Mouse (Mus musculus) megakaryocyte-erythroid progenitor cell, adult 5 weeks (primary cell): Measurements from ENCODE around the gene Krt79. TPM values are rescaled to one million over a fixed set of nuclear protein-coding genes. Genes with fewer than 3 reads are reported as not detected.

Experiments used
- polyA plus RNA-seq: library from polyadenylated mRNA; stranded (reverse); fragments of >175 nt; gene quantifications from 2 replicates; pipeline ENCODE4 v1.2.3, GENCODE M21; 2012

Gene Krt79
- not detected in 2 replicates for polyA plus RNA-seq

GRCm38 (mm10) chr15:101940274-101940829 lies at the start of gene Krt79:
Krt79 (minus strand) TSS chr15:101940324.

GRCm38 (mm10) chr15:101954187-101954586 lies 14.1 kb upstream of the Krt79 start, which contains the start of gene Krt78:
Krt78 (minus strand) TSS chr15:101954287.

GRCm38 (mm10) chr15:101924635-101925034 lies 15.5 kb downstream of the Krt79 start, which contains the start of gene Krt4:
Krt4 (minus strand) TSS chr15:101924735.

GRCm38 (mm10) chr15:101892820-101893219 lies 47.3 kb downstream of the Krt79 start, which contains the start of gene Krt76:
Krt76 (minus strand) TSS chr15:101892920.

Other genes with a start within 250 kb of the Krt79 start
- not detected in 2 replicates for gene Krt6a, start 246.0 kb downstream of the Krt79 start, polyA plus RNA-seq
- not detected in 2 replicates for gene Krt5, start 227.4 kb downstream of the Krt79 start, polyA plus RNA-seq
- gene Krt71, start 197.2 kb downstream of the Krt79 start, polyA plus RNA-seq, result not detected in 2 replicates
- gene Krt72, start 153.9 kb downstream of the Krt79 start, polyA plus RNA-seq, result not detected in 2 replicates
- not detected in 2 replicates for gene Krt73, start 138.0 kb downstream of the Krt79 start, polyA plus RNA-seq
- not detected in 2 replicates for gene Krt2, start 122.2 kb downstream of the Krt79 start, polyA plus RNA-seq
- gene Krt1, start 89.5 kb downstream of the Krt79 start, polyA plus RNA-seq, result 0.03 TPM in 1 of 2 replicates, not detected in the other
- gene Krt77, start 70.6 kb downstream of the Krt79 start, polyA plus RNA-seq, result not detected in 2 replicates
- not detected in 2 replicates for gene Krt76, start 47.4 kb downstream of the Krt79 start, polyA plus RNA-seq
- not detected in 2 replicates for gene Krt4, start 15.6 kb downstream of the Krt79 start, polyA plus RNA-seq
- gene Krt78, start 14.0 kb upstream of the Krt79 start, polyA plus RNA-seq, result 0.02 TPM in 1 of 2 replicates, not detected in the other
- gene Krt8, start 64.2 kb upstream of the Krt79 start, polyA plus RNA-seq, result 0.56 and 0.59 TPM in 2 replicates
- 16.0 and 21.4 TPM in 2 replicates for gene Krt18, start 87.9 kb upstream of the Krt79 start, polyA plus RNA-seq
- gene Eif4b, start 133.4 kb upstream of the Krt79 start, polyA plus RNA-seq, result 249 and 350 TPM in 2 replicates
- gene Tns2, start 160.1 kb upstream of the Krt79 start, polyA plus RNA-seq, result 0.34 and 0.73 TPM in 2 replicates
- gene Spryd3, start 195.9 kb upstream of the Krt79 start, polyA plus RNA-seq, result 19.3 and 22.6 TPM in 2 replicates
- 0.41 TPM in 1 of 2 replicates, not detected in the other for gene Igfbp6, start 204.0 kb upstream of the Krt79 start, polyA plus RNA-seq
- 1.9 and 5.1 TPM in 2 replicates for gene Soat2, start 210.2 kb upstream of the Krt79 start, polyA plus RNA-seq